Mouse (Mus musculus): ENCODE data around the gene Traf1. TPM values are rescaled to one million over a fixed set of nuclear protein-coding genes. Genes with fewer than 3 reads are reported as not detected.

Traf1 gene
- polyA plus RNA-seq, 1 experiment from 2014 or later: 0.34 TPM

- DNase-seq (ENCODE audit: low spot score, missing footprints): no peak
- Histone ChIP-seq H3K27me3 (ENCODE audit: control insufficient read depth, insufficient read depth, low read length) (no peaks in the 10 kb centered on the region), H3K36me3 (ENCODE audit: control insufficient read depth, insufficient read depth, low read length) (no peaks in the 10 kb centered on the region), H3K4me2 (no peak overlapping the region), H3K4me3 (ENCODE audit: low read depth, low read length) (no peak overlapping the region), H3K9me3 (ENCODE audit: control insufficient read depth, low read length) (no peaks in the 10 kb centered on the region), H3K9ac (ENCODE audit: low read length) (no peak overlapping the region), H3K4me1 (ENCODE audit: control insufficient read depth, insufficient read depth, low read length) (no peaks in the 10 kb centered on the region), H3K27ac (ENCODE audit: low read depth, low read length) (no peak overlapping the region)
- no peak for ATAC-seq (ENCODE audit: low FRiP score)
Measured at GRCm38 (mm10) chr2:34951469-34951868, 10.1 kb downstream of the Traf1 start.

DNA sequence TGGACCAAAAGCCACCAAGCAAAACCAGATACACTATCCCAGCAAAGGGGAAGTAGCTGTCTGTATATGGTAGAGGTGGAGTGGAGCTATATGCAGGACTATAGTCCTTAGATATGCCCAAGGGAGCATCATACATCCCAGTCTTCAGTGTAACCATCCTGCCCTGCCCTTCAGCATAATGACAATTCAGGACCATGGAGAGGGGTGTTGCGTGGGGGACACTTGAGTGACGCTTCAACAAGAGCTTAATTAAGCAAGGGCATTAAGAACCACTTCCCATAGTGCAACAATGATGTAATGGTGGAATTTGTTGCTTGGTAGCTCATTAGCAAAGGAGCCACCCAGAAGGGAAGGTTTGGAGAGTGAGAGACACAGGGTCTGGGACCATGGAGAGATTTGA is 12.9 kb downstream of the Traf1 start:
- Histone ChIP-seq H3K27me3 (ENCODE audit: control insufficient read depth, insufficient read depth, low read length) (no peaks in the 10 kb centered on the region), H3K4me2 (no peak overlapping the region), H3K9ac (ENCODE audit: low read length) (no peak overlapping the region), H3K36me3 (ENCODE audit: control insufficient read depth, insufficient read depth, low read length) (no peaks in the 10 kb centered on the region), H3K4me1 (ENCODE audit: control insufficient read depth, insufficient read depth, low read length) (no peaks in the 10 kb centered on the region), H3K4me3 (ENCODE audit: low read depth, low read length) (no peak overlapping the region), H3K9me3 (ENCODE audit: control insufficient read depth, low read length) (no peaks in the 10 kb centered on the region), H3K27ac (ENCODE audit: low read depth, low read length) (no peak overlapping the region)
- DNase-seq (ENCODE audit: low spot score, missing footprints): no peak
- 40% methylated on average over 2 of the region's 2 CpGs for WGBS
- ATAC-seq (ENCODE audit: low FRiP score): no peak

GRCm38 (mm10) chr2:34946046-34946445 is 15.5 kb downstream of the Traf1 start:
- ATAC-seq (ENCODE audit: low FRiP score): no peak
- no peak for DNase-seq (ENCODE audit: low spot score, missing footprints)
- no peak overlapping the region for H3K9ac ChIP-seq (ENCODE audit: low read length)

DNA sequence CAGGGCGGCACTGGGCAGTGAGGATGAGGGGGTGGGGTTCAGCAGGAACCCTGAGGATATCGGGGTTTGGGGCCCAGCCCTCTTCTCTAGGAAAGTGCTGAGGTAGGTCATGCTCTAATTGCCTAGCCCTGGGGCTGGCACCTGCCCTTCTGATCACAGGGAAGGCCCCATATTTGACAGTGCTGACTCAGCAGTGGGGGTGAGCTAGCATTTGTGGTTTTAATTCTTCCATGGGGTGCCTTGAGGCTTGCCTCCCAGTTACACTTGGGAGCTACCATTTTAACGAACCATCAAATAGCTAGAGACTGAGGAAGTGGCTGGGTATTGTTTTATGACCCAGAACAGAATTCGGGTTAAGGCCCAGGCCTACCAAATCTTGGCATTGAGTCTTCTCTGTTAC is 16.0 kb downstream of the Traf1 start:
- Histone ChIP-seq H3K4me1 (ENCODE audit: control insufficient read depth, insufficient read depth, low read length) (no peaks in the 10 kb centered on the region), H3K9me3 (ENCODE audit: control insufficient read depth, low read length) (no peaks in the 10 kb centered on the region), H3K4me2 (no peak overlapping the region), H3K36me3 (ENCODE audit: control insufficient read depth, insufficient read depth, low read length) (no peaks in the 10 kb centered on the region), H3K4me3 (ENCODE audit: low read depth, low read length) (no peak overlapping the region), H3K9ac (ENCODE audit: low read length) (no peak overlapping the region), H3K27ac (ENCODE audit: low read depth, low read length) (no peak overlapping the region), H3K27me3 (ENCODE audit: control insufficient read depth, insufficient read depth, low read length) (no peaks in the 10 kb centered on the region)
- WGBS: 89% methylated on average over 4 of the region's 4 CpGs
- DNase-seq (ENCODE audit: low spot score, missing footprints): no peak
- no peak for ATAC-seq (ENCODE audit: low FRiP score)

More at GRCm38 (mm10) chr2:34946046-34946445, 15.5 kb downstream of the Traf1 start:
- H3K4me2 ChIP-seq: no peak overlapping the region
- H3K4me1 ChIP-seq (ENCODE audit: control insufficient read depth, insufficient read depth, low read length): no peaks in the 10 kb centered on the region
- WGBS: 63% methylated on average over 4 of the region's 4 CpGs
- no peak overlapping the region for H3K27ac ChIP-seq (ENCODE audit: low read depth, low read length)
- no peaks in the 10 kb centered on the region for H3K36me3 ChIP-seq (ENCODE audit: control insufficient read depth, insufficient read depth, low read length)
- no peaks in the 10 kb centered on the region for H3K27me3 ChIP-seq (ENCODE audit: control insufficient read depth, insufficient read depth, low read length)
- no peak overlapping the region for H3K4me3 ChIP-seq (ENCODE audit: low read depth, low read length)
- H3K9me3 ChIP-seq (ENCODE audit: control insufficient read depth, low read length): no peaks in the 10 kb centered on the region

- H3K4me1 ChIP-seq (ENCODE audit: control insufficient read depth, insufficient read depth, low read length): no peaks in the 10 kb centered on the region
- no peak overlapping the region for H3K27ac ChIP-seq (ENCODE audit: low read depth, low read length)
- DNase-seq (ENCODE audit: low spot score, missing footprints) (no peak), ATAC-seq (ENCODE audit: low FRiP score) (no peak)
- H3K36me3 ChIP-seq (ENCODE audit: control insufficient read depth, insufficient read depth, low read length): no peaks in the 10 kb centered on the region
- no peaks in the 10 kb centered on the region for H3K27me3 ChIP-seq (ENCODE audit: control insufficient read depth, insufficient read depth, low read length)
- H3K9me3 ChIP-seq (ENCODE audit: control insufficient read depth, low read length): no peaks in the 10 kb centered on the region
- H3K4me3 ChIP-seq (ENCODE audit: low read depth, low read length): no peak overlapping the region
- H3K4me2 ChIP-seq: no peak overlapping the region
- no peak overlapping the region for H3K9ac ChIP-seq (ENCODE audit: low read length)
- 23% methylated on average over 8 of the region's 8 CpGs for whole genome bisulfite sequencing
Measured at GRCm38 (mm10) chr2:34944761-34945160, 16.8 kb downstream of the Traf1 start.

GRCm38 (mm10) chr2:34943556-34944120 is 17.9 kb downstream of the Traf1 start:
- Histone ChIP-seq H3K36me3 (ENCODE audit: control insufficient read depth, insufficient read depth, low read length) (no peaks in the 10 kb centered on the region), H3K4me2 (no peak overlapping the region), H3K4me3 (ENCODE audit: low read depth, low read length) (no peak overlapping the region), H3K27ac (ENCODE audit: low read depth, low read length) (no peak overlapping the region), H3K4me1 (ENCODE audit: control insufficient read depth, insufficient read depth, low read length) (no peaks in the 10 kb centered on the region), H3K27me3 (ENCODE audit: control insufficient read depth, insufficient read depth, low read length) (no peaks in the 10 kb centered on the region), H3K9me3 (ENCODE audit: control insufficient read depth, low read length) (no peaks in the 10 kb centered on the region), H3K9ac (ENCODE audit: low read length) (no peak overlapping the region)
- WGBS: 82% methylated on average over 13 of the region's 13 CpGs
- ATAC-seq (ENCODE audit: low FRiP score) (no peak), DNase-seq (ENCODE audit: low spot score, missing footprints) (no peak)

GRCm38 (mm10) chr2:34941061-34941675 is 20.4 kb downstream of the Traf1 start:
- H3K27me3 ChIP-seq (ENCODE audit: control insufficient read depth, insufficient read depth, low read length): no peaks in the 10 kb centered on the region
- WGBS: 79% methylated on average over 11 of the region's 11 CpGs
- H3K27ac ChIP-seq (ENCODE audit: low read depth, low read length): no peak overlapping the region
- no peaks in the 10 kb centered on the region for H3K9me3 ChIP-seq (ENCODE audit: control insufficient read depth, low read length)
- H3K36me3 ChIP-seq (ENCODE audit: control insufficient read depth, insufficient read depth, low read length): no peaks in the 10 kb centered on the region
- no peak for ATAC-seq (ENCODE audit: low FRiP score)
- no peak overlapping the region for H3K4me3 ChIP-seq (ENCODE audit: low read depth, low read length)
- no peaks in the 10 kb centered on the region for H3K4me1 ChIP-seq (ENCODE audit: control insufficient read depth, insufficient read depth, low read length)
- no peak for DNase-seq (ENCODE audit: low spot score, missing footprints)
- no peak overlapping the region for H3K4me2 ChIP-seq
- H3K9ac ChIP-seq (ENCODE audit: low read length): no peak overlapping the region

DNA sequence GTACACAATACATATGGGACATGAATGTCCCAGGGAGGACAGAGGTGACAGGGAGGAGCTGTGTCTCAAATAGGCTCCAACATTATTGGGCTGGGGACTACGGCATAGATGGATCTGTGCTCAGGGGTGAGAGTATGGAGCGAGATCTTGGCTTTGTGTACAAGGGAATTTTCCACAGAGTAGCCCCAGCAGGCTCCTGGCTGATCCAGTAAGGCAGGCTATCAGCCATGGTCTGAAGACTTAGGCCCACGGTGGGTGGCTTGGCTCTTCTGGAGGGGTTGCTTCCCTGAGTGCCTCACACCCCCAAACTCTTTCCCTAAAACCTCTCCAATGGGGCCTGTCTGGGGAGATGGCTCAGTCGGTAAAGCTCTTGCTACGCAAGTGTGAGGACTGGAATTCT is 21.3 kb downstream of the Traf1 start:
- ATAC-seq (ENCODE audit: low FRiP score) (no peak), DNase-seq (ENCODE audit: low spot score, missing footprints) (no peak)
- 78% methylated on average over 5 of the region's 5 CpGs for WGBS
- Histone ChIP-seq H3K4me2 (no peak overlapping the region), H3K9me3 (ENCODE audit: control insufficient read depth, low read length) (no peaks in the 10 kb centered on the region), H3K27ac (ENCODE audit: low read depth, low read length) (no peak overlapping the region), H3K9ac (ENCODE audit: low read length) (no peak overlapping the region), H3K27me3 (ENCODE audit: control insufficient read depth, insufficient read depth, low read length) (no peaks in the 10 kb centered on the region), H3K4me3 (ENCODE audit: low read depth, low read length) (no peak overlapping the region), H3K4me1 (ENCODE audit: control insufficient read depth, insufficient read depth, low read length) (no peaks in the 10 kb centered on the region), H3K36me3 (ENCODE audit: control insufficient read depth, insufficient read depth, low read length) (no peaks in the 10 kb centered on the region)

DNA sequence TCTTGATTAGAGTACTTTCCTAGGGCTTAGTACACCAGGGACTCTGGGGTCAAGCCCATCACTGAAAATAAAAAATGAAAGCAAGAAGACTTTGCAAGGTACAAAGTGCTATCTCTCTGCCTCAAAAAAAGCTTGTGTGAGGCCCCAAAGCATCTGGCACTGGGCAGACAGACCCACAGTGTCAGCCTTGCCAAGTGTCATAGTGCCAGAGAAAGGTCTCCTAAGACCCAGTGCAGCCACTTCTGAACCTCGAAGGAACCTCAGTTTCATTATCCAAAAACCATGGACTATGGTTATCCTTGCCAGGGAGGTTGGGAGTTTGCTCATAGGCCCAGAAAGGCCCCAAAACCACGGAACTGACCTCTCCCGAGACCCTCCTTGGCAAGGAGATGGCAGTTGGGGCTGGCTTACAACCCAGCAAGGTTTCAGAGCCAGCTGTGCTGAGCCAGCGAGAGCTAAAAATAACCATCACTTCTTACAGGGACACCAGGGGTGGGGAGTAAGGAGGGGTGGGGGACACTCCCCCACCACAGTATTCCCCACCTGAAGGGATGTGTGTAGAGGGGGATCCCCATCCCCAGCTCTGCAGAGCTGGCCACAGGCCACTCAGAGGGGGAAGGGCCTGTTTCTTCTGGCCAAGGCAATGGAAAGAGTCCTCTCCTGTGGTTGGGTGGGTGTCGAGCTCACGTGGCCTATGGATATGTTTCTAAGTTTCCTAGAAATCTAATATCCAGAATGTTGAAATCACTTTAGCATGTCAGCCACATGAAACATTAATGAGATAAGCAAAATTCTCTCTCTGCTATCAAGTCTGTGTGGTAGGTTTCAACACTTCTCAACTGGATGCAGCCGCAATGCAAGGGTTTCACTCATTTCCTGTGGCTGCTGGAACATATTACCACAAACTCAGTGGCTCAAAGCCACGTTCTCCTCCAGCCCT is 23.0 kb downstream of the Traf1 start:
- no peaks in the 10 kb centered on the region for H3K4me1 ChIP-seq (ENCODE audit: control insufficient read depth, insufficient read depth, low read length)
- no peaks in the 10 kb centered on the region for H3K9me3 ChIP-seq (ENCODE audit: control insufficient read depth, low read length)
- ATAC-seq (ENCODE audit: low FRiP score): no peak
- no peak overlapping the region for H3K4me2 ChIP-seq
- H3K27ac ChIP-seq (ENCODE audit: low read depth, low read length): no peak overlapping the region
- WGBS: 82% methylated on average over 8 of the region's 8 CpGs
- no peaks in the 10 kb centered on the region for H3K27me3 ChIP-seq (ENCODE audit: control insufficient read depth, insufficient read depth, low read length)
- no peaks in the 10 kb centered on the region for H3K36me3 ChIP-seq (ENCODE audit: control insufficient read depth, insufficient read depth, low read length)
- DNase-seq (ENCODE audit: low spot score, missing footprints): no peak
- no peak overlapping the region for H3K9ac ChIP-seq (ENCODE audit: low read length)
- H3K4me3 ChIP-seq (ENCODE audit: low read depth, low read length): no peak overlapping the region

Data from midbrain, embryonic 11.5 days (tissue).